Mouse (Mus musculus): ENCODE data around the gene Dock2. TPM values are rescaled to one million over a fixed set of nuclear protein-coding genes. Genes with fewer than 3 reads are reported as not detected.
A peak's percentile ranks its signal among the peaks of the same experiment; 100 is the strongest.
"Not testable (repeated sequence)": the region's sequence is repeated elsewhere in the genome, so short reads cannot be mapped to it uniquely, and the experiment has no call there.

Dock2 gene
- total and polyA plus RNA-seq, 3 experiments = 0.97 to 4.1 (median 3.7) TPM

DNA sequence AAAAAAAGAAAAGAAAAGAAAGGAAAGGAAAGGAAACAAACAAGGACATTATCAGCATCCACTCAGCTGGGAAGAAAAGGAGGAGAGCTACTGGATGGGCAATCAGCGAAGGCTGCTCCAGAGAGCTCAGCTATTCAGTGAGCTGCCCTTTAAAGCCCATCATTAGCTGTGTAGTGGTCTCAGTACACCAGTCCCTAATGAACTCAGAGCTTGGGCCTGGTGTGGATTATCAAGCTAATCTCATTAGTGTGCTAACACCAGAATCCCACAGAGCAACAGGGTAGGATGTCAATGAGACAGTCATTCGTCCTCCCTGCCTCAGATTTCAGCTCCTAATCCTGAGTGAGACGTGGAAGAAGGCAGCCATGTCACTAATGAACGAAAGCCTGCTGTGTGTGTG lies 493.4 kb downstream of the Dock2 start:
- no peak for DNase-seq

DNA sequence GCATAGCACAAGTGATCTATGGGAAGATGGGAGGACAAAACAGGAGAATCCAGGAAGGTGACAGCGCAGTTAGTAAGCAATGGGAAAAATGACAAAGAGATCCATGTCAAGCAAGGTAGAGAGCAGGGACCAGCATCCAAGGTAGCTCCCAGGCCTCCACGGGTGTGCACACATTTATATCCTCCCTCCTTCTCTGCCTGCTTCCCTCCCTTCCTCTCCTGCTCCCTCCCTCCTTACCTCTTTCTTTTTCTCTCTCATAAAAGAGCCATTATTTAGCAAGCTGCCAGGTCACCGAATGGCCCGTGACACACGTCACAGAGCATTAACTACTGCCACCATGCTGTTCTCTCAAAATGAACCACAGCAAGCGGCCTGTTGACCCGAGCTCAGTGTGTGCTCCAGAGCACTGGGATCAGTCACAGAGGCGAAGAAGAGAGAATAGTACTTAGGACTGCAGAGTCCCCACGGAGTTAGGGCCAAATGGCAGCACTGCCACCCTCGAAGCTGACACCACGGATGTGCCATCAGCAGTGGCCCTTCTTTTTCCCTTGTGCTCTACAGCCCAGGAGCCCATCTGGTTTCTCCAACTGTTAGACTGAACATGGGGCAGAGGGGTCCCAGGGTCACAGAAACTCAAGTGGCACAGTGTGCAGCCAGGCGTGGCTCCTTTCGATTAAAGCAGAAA lies 499.4 kb downstream of the Dock2 start:
- no peak for DNase-seq

DNA sequence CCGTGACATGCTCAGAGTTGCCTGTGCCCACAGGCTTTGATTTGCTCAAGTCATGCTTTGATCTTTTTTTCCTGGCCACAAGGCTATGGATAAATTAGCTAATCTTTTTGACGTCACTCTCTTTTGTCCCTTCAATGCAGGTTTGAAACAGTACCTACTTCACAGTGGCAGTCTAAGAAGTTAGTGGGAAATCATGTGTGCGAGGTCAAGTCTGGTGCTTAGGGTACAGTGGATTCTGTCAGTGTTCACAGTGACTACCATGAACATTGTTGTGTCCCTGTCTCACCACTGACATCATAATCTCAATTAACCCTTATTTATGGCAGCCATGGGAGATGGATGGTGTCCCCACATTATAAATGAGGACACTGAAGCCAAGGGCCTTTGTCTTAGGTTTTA lies 506.6 kb downstream of the Dock2 start:
- no peak for DNase-seq

- DNase-seq = no peak
Observed at GRCm38 (mm10) chr11:34276363-34277046, 507.2 kb downstream of the Dock2 start.

GRCm38 (mm10) chr11:34275941-34276340 lies 507.8 kb downstream of the Dock2 start:
- DNase-seq = peak; percentile 8

- DNase-seq = no peak
Observed at GRCm38 (mm10) chr11:34272016-34272415, 511.7 kb downstream of the Dock2 start.

DNA sequence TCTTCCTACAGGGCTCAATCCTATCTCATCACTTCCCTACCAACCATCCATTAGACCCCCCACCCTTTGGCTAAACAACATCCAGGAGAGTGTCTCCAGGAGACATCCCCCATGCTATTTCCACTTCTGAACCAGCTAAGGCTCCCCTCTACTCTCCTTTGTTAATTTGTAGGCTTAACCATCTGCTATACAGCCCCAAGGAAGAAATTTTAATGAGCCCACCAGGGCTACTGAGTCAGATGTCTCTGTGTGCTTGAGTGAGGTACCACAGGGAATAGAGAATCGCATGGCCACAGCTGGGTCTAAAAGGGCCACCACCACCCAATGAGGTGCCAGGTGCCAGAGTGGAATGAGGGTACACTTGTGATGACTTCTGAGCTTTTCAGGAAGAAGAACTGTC lies 519.6 kb downstream of the Dock2 start:
- DNase-seq = no peak

GRCm38 (mm10) chr11:34258849-34259469 lies 524.7 kb downstream of the Dock2 start:
- no peak for DNase-seq

- no peak for DNase-seq
Observed at GRCm38 (mm10) chr11:34257548-34258189, 526.0 kb downstream of the Dock2 start.

- no peak for DNase-seq
Observed at GRCm38 (mm10) chr11:34242979-34243378, 540.7 kb downstream of the Dock2 start.

GRCm38 (mm10) chr11:34240252-34240651 lies 543.4 kb downstream of the Dock2 start:
- no peak for DNase-seq

DNA sequence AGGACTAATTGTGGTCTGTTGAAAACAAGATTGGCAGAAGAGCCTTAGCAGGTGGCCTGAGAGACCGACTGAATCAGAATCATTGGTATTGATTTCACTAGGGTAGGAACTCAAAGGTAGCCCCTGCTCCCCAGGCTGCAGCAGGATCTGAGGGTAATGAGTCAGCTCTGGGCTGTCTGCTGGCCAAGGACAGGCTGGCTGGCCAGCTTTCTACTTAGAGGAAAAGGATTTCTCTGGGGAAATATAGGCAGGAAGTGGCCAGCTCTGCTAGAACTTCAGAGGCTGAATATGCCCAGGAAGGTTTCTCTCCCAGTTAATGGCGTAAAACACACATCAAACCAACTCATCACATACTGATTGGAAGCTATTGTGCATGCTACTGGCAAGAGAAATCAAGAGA lies 544.0 kb downstream of the Dock2 start:
- DNase-seq = peak; percentile 70

DNA sequence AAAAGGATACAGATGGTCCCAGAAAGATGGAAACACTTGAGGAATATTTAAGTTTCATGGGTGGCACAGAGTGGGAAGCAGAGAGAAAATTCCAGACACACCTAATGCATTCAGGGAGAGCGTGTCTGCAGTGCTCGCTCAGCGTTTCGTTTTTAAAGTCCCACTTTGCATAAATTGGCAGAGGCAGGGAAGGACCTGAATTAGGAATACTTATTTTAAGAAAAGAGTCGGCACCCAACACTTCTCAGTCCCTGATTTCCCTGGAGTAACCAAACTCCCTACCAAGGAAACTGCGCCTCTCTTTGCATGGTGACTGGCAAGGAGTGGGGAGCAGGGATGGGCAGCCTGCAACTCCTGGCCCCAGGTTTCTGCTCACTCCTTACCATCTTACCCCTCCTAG lies 546.8 kb downstream of the Dock2 start:
- no peak for DNase-seq

DNA sequence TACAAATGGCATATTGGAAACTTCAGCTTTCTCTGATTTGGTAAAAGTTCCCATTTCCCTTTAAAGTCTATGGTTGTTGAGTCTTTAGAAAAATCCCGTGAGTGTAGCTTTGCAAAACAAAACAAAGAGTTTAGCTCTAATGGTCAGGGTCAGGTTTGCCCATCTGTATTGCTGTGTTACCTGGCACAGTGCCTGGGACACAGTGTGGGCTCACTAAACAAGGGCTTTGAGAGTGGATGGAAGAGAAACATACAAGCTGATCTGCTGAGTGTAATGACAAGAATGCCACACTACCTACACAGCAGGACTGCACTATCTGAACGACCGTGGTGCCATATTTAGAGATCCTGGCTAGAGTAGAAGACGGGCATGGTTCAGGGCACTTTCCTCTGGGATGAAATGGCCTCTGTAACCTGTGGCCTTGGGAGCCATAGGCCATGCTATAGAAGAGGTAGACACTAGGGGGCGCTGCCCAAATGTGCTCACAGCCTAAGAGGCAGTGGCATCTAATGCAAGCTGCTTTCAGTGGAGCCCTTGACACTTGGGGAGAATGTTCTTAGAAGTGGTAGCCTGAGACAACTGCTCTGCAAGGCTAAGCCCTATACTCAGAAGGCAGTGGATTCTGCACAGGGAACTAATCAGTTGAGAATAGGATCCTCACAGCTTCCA lies 547.5 kb downstream of the Dock2 start:
- peak; percentile 48 for DNase-seq

DNA sequence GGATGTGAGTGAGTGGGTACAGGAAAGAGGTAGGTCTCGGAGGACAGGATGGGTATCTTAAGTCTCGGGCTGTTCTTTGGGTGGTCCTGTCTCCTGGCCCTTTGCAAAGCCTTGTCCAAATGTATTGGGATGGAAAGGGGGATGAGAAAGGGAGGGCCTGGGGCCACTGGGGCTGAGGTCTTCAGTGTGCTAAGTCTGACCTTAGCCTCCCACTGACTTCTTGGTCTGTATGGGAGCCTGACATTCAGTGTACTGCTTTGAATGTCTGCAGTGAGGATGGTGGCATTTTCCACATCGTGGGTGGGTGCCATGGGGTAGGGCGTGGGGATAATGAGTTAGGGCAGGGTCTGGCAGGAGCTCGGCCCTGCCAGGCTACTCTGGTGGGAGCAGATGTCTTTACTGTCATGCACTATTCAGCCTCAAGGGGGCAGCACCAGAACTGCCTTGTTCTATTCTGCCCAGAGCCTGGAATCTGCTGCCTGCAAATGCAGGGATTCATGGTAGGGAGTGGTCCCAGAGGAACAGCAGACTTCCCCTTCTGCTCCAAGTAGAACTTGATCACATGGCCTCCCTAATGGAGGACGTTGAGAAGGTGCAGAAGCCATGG lies 554.8 kb downstream of the Dock2 start:
- peak; percentile 49 for DNase-seq

- no peak for DNase-seq
Observed at GRCm38 (mm10) chr11:34227180-34227579, 556.5 kb downstream of the Dock2 start.

- not testable (repeated sequence) for DNase-seq
Observed at GRCm38 (mm10) chr11:34220596-34220995, 563.1 kb downstream of the Dock2 start.

DNA sequence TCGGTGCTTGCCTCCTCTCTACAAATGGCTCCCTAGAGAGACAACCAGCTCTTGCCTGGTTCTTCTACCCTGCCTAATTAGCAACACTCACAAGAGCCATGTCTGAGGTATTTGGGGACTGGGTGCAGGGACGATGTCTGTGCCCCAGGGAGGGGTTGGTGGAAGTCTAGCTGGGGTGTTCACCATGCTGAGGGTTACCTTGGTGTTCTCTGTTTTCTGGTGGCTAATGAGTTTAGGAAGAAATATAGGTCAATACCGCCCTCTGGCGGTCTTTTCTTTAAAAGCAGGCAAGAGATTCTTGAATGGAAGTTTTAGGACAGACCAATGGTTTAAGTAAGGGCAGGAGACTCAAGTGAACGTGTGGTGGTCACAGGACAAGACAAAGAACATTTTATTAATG lies 570.8 kb downstream of the Dock2 start:
- peak; percentile 31 for DNase-seq

DNA sequence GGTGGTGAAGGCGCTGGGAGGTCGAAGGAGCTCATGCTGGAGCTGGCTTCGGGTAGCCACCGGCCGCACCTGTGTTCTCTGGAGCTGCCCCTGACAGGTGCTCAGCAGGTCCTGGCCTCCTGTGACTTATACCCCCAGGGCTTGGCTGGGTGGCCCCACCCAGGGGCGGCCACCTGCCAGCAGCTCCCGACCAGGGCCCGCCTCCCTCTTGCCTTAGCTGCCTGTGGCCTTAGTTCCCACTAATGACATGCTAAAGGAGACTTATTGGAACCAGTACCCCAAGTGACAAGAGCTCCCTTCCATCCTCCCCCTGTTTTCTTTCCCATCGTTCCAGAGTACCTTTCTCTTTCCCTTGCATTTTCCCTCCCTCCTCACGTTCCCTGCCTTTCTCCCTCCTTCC lies 575.7 kb downstream of the Dock2 start, which contains the start of gene Foxi1:
Foxi1 (minus strand) TSS at position 101 of the 400 bp plus-strand sequence.
- DNase-seq = no peak

- DNase-seq = no peak
Observed at GRCm38 (mm10) chr11:34202769-34203168, 580.9 kb downstream of the Dock2 start.

GRCm38 (mm10) chr11:34195142-34195541 lies 588.5 kb downstream of the Dock2 start:
- no peak for DNase-seq

Data from adrenal gland, adult 2 months (tissue).